Mouse (Mus musculus) forelimb bud, embryonic 11.5 days (tissue): ENCODE results near the gene Thbs4.
A peak's percentile ranks its signal among the peaks of the same experiment; 100 is the strongest.
"Not testable (repeated sequence)": the region's sequence is repeated elsewhere in the genome, so short reads cannot be mapped to it uniquely, and the experiment has no call there.

Experiments
- DNase-seq: peaks from one replicate; pipeline ENCODE4 v3.0.0-alpha.2; 2012; ENCODE audit warnings: low read depth, low spot score

The Thbs4 gene

DNA sequence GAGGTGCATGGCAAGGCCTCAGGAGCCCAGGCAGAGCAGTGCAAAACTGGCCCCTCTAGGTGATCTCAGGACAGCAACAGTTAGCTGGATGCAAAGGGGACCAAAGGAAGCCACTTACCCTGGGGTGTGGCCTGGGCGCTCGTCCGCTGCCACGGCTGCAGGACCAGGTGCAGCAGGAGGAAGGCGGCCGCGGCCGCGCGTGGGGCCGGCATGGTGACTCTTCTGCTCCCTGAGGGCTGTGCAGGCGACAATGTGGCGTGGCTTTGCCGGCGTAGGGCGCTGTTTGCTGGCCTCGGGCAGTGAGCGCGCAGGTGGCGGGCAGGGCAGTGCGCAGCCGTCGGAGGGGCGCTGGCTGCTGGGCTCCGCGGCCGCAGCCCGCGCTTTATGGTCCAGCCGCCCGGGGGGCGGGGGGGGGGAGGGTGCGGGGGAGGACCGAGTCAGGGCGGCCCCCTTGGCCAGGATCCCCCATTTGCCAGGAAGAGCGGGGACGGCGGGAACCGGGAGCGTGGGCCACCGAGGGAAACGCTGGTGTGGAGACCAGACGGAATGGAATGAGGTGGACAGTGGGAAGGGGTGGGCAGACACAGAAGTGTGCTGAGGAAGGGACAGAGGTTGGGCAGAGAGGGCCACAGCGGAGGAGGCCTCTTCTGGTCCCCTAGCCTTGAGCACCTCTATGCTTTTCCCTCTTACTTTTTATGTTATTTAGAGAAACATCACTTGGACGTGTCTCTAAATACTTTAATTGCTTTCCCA is at the start of gene Thbs4:
Gene Thbs4, minus strand, starts transcription at position 357 of the 753 bp plus-strand sequence.
- DNase-seq, result no peak

- no peak for DNase-seq
Observed at GRCm38 (mm10) chr13:92833162-92833561, 38.5 kb upstream of the Thbs4 start.

DNA sequence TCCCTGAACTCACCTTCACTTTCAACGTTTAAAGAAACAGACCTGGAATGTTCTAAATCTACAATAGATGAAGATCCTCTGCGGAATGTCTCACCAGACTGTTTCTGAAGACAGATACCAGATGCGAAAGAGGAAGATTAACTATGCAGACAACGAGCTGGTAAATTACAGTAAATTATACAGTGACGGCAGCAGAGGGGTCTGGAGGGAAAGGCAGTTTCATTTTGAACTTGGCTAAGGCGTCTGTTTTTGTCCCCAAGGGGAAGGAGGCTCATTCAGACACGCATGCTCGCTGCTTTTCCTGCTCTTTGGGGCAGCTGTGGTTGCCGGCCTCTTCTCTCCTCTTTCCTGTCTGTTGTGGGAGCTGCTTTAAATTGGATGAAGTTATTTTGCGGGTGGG is 34.2 kb upstream of the Thbs4 start:
- DNase-seq, result no peak

DNA sequence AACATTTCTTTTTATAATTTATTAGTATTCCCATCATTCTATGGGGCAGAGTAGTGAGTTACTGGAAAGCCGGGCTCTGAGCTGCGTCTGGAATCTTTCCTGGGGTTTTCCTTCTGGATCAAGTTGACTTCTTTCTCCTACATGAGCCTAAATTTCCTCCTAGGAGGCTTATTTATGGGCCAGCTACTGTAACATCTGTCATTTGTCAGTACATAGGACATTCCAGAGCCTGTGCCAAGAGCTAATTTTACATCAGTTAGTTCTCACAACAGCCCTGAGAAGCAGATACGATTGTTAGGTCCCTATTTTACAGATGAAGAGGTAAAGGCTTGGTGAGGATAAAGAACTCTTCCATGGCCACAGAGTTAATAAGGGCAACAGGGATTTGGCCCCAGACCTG is 22.7 kb upstream of the Thbs4 start:
- no peak for DNase-seq

- DNase-seq, result no peak
Observed at GRCm38 (mm10) chr13:92816329-92816728, 21.7 kb upstream of the Thbs4 start.

DNA sequence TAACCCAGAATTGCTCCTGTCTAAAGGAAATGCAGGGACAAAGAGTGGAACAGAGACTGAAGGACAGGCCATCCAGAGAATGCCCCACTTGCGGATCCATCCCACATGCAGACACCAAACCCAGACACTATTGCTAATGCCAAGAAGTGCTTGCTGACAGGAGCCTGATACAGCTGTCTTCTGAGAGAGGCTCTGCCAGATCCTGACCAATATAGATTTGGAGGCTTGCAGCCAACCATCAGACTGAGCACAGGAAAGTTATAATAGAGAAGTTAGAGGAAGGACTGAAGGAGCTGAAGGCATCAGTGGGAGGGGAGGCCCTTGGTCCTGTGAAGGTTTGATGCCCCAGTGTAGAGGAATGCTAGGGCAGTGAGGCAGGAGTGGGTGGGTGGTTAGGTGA is 16.0 kb upstream of the Thbs4 start:
- not testable (repeated sequence) for DNase-seq

GRCm38 (mm10) chr13:92807849-92808248 is 13.2 kb upstream of the Thbs4 start:
- DNase-seq, result no peak

- DNase-seq, result no peak
Observed at GRCm38 (mm10) chr13:92806785-92807184, 12.2 kb upstream of the Thbs4 start.

DNA sequence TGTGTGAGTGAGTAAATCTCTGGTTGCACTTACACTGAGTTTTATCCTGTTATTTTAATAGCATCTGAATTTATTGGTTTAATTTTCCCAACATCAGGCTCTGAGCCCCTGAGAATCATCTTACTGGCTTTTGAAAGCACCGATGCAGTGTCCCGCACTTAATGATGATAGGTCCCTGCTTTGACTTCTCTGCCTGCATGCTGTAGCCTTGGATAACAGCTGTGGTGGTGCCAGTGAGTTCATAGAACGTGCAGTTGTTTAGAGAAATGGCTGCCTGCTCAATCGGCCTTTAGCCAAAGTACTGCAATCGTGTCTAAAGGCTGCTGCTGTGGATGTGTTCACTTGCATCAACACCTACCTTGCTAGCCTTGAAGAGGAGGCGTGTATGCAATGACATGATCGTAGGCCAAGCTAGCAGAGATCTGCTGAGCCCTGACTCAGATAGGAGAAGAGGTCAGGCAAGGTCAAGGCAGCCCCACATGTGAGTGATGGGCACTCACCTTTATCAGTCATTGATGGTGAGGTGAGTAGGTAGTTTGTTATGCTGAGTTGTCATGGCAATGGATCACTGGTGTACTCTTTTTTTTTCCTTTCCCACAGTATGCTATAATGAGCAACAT is 4.8 kb upstream of the Thbs4 start:
- no peak for DNase-seq

- no peak for DNase-seq
Observed at GRCm38 (mm10) chr13:92798830-92799229, 4.2 kb upstream of the Thbs4 start.

DNA sequence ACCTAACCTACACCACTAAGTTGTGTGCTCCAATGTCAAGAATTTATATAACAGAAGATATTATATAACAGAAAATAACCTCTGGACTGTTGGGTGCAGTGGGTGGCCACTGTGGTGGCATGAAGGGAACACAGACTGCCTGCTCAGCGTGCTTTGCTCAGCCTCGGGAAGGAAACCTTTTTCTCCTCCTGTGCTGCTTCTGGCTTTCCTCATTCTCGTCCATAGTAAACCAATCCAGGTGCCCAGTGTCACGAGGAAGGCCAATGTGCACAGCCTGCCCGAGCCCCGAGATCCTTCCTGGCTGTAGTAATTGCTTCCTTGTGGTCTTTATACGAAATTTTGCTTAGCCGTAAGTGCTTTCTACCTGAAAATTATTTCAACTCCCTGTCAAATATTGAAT is 982 bp downstream of the Thbs4 start:
- DNase-seq, result peak; percentile 20

GRCm38 (mm10) chr13:92791474-92791873 is 3.1 kb downstream of the Thbs4 start:
- DNase-seq, result no peak

DNA sequence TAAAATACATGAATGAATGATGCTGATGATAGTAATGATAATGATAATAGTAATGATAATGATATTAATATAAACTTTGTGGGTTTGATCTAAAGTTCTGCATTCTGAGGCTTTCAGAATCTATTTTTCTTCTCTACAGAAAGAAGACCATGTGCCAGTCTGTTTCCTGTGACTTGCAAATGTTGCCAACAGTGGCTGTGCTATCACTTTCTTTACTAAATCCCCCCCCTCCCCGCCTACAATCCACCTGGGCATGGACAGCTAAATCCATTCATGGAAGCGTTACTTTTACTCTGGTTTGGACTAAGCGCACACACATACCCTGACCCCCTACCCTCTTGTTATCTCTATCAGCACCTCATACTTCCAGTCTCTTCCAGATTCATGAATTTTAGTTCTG is 10.3 kb downstream of the Thbs4 start:
- no peak for DNase-seq

DNA sequence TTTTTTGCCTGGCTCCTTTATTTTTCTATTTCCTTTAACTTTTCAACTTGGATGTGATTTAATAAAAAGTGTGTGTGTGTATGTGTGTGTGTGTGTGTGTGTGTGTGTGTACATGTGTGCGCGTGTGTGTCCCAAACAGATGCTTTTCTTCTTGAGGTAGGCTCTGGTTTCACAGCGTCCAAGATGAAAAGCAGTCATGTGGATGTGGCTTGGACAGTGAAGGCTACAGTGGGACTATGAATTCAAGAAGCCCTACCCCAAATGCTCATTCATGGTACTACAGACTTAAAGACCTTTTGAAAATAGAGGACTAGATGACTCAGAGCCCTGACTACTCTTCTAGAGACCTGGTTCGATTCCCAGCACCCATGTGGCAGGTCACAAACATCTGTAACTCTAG is 11.1 kb downstream of the Thbs4 start:
- DNase-seq, result no peak

DNA sequence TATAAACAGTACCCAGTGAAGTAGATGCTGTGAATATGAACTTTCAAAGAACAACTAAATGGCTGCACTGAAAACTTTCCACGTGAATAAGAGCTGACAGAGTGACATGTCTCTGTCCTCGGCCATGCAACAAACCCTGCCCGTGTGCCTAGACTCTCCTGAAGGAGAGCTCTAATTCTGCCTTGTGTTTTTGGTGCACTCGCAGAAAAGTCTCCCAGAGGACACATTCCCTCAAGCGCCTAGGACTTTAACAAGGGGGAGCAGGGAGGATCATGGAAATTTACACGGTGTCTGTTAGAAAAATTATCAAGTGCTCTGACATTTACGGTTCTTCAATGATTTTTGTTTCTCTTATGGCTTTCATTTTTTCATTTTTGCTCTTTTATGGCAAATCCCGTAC is 13.7 kb downstream of the Thbs4 start:
- no peak for DNase-seq

- DNase-seq, result no peak
Observed at GRCm38 (mm10) chr13:92780076-92780475, 14.5 kb downstream of the Thbs4 start.

DNA sequence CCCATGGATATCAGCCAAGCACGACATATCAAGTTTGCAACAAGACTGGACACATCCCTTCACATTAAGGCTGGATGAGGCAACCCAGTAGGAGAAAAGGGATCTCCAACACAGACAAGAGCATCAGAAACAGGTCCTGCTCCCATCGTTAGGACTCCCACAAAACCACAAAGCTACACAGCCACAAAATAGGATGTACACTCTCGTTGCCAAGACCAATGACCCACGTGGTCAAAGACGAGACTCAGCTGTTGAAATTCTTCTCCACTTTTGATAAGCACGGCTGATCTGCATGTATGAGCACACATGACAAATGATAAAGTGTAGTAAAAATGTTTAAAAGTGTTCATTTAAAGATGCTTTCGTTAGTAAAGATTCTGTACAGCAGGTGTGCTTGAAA is 16.0 kb downstream of the Thbs4 start:
- DNase-seq, result no peak

DNA sequence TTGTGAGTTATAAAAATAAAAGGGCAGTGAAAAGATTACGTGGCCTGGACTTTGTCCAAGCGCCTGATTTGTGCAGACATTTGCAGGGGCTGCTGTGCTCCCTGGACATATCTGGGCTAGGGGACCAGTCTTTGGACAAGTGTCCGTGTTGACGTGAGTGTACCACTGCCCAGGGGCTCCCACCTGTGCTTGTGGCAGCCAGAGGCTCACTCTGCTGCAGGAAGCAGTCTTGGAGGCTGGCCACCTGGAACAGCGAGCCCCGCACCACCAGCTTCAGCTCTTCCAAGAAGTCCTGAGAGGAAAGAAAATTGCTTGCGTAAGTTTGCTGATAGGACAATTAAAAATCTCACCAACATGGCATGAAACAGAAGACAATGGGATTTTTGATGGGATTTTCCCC is 18.7 kb downstream of the Thbs4 start:
- DNase-seq, result no peak

DNA sequence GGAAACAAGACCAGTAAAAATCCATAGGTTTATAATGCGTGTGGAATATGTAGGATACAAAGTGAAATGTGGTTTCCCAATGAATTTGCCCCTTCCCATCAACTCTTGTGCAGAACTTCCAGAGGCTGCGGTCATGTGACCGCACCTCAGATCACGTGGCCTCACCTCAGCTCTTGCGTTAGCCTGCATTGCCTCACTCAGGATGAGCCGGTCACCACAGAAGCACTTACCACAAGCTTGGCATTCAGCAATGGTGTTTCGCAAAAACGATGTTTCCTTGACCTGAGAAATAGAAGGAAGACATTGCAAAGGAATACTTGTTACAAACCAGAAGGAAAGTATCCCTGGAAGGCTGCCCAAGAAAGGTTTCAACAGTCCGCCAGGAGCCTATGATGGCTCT is 19.7 kb downstream of the Thbs4 start:
- no peak for DNase-seq

DNA sequence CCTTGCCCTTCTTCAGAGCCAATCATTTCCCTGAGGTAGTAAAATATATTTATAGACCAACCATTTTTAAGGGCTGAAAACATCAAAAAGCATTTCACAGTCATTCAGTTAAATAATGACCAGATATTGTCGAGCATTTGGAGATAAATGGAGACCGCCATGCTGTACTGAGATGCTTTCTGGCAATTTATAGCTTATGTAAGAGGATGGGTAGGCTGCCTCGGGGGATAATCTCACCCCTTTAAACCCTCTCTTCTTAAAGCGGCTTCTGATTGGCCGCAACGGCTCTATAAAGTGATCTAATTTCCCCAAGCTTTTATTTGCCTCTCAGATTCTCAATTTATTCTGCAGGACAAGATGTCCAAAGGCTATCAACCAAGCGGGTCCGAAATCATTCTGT is 22.1 kb downstream of the Thbs4 start:
- DNase-seq, result no peak

DNA sequence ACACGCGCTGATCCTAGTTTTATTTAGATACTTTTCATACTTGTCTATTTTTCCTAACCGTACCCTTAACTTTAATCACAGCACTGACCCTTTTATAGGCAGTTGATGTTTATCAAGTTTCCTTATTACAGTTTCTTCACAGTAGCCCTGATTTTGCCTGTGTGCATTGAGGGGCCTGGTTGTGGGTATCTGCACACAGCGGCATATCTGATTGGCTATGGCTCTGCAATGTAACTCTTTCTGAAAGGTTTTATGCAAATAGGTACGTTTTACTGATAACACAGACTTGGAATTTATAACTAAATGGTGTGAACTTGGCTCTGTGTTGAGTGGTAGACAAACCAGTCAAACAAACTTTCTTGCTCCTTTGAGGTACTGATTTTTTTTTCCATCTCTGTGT is 23.1 kb downstream of the Thbs4 start:
- DNase-seq, result no peak

DNA sequence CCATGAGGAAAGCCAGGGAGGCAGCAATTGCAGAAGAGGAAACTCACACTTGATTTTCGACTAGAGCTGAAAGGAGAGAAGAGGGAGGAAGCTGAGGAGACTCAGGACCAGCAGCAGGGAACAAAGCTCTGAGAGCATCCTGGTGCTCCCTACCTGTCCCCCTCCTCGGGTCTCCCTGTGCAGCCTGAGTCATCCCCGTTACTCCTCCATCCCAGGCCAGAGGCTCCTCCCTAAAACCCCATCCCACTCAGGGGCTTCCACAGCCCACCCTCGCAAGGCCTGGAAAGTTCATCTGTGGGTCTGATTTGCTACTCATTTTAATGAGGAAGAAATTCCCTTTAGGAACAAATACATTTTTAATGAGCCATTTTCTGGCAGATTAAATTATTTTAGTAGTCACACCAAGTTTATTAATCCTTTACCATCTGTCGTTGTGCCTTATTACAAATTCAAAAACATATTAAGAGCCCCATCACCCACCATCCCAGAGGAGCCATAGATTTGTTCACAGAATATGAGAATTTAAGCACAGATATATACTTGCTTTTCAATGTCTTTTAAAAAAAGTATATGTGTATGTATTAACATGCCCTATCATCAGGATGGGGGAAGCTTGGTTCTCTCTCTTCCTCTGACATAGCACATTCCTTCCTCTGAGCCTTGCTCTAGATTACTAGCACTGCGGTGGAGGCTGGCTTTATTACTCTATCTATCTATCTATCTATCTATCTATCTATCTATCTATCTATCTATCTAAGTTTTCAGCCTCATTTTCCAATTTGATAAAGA is 29.0 kb downstream of the Thbs4 start:
- no peak for DNase-seq

- no peak for DNase-seq
Observed at GRCm38 (mm10) chr13:92762322-92762721, 32.3 kb downstream of the Thbs4 start.
